Mouse (Mus musculus) stomach, postnatal 0 days (tissue): ENCODE measurements around the gene Gramd1a.

Experiments
- CTCF ChIP-seq: IDR thresholded peaks from 2 replicates; pipeline ENCODE4 v1.5.1; 2016; ENCODE audit warnings: antibody characterized with exemption, low read depth, mild to moderate bottlenecking, moderate library complexity
- EP300 ChIP-seq: optimal IDR thresholded peaks from 2 replicates; pipeline ENCODE3; 2016; ENCODE audit warnings: antibody characterized with exemption

GRCm38 (mm10) chr7:31161246-31161645, 5.5 kb upstream of the Gramd1a start:
- no peak for TF ChIP-seq CTCF
- TF ChIP-seq EP300, result no peak
